Mouse (Mus musculus): Measurements from ENCODE around the gene Man1c1. TPM values are rescaled to one million over a fixed set of nuclear protein-coding genes. Genes with fewer than 3 reads are reported as not detected.
A peak's percentile ranks its signal among the peaks of the same experiment; 100 is the strongest.

The Man1c1 gene
- polyA plus RNA-seq, 1 experiment from 2014 or later, result 2.8 TPM

GRCm38 (mm10) chr4:134641711-134642516 lies 62.2 kb downstream of the Man1c1 start:
- Histone ChIP-seq H3K36me3 (no peaks in the 10 kb centered on the region), H3K27ac (replicated peaks) (no peak overlapping the region), H3K4me1 (peaks cover 18% of the 10 kb centered on the region; the same call in 1 of the 2 replicates), H3K4me3 (no peak overlapping the region), H3K9me3 (replicated peaks) (no peaks in the 10 kb centered on the region), H3K27me3 (ENCODE audit: low read depth, poor library complexity, severe bottlenecking) (no peaks in the 10 kb centered on the region)
- 88% methylated on average over 30 of the region's 30 CpGs for WGBS
- no peak for DNase-seq (ENCODE audit: low spot score)

- Histone ChIP-seq H3K4me3 (no peak overlapping the region), H3K9me3 (replicated peaks) (no peaks in the 10 kb centered on the region), H3K27me3 (ENCODE audit: low read depth, poor library complexity, severe bottlenecking) (no peaks in the 10 kb centered on the region; the same call in 1 of the 2 replicates), H3K27ac (replicated peaks) (no peak overlapping the region), H3K36me3 (no peaks in the 10 kb centered on the region), H3K4me1 (peaks cover 37% of the 10 kb centered on the region)
- WGBS, result 91% methylated on average over 7 of the region's 7 CpGs
- no peak for DNase-seq (ENCODE audit: low spot score)
Observed at GRCm38 (mm10) chr4:134639325-134639724, 64.8 kb downstream of the Man1c1 start.

- Histone ChIP-seq H3K27ac (replicated peaks) (no peak overlapping the region), H3K4me3 (no peak overlapping the region), H3K4me1 (peaks cover 49% of the 10 kb centered on the region), H3K9me3 (replicated peaks) (no peaks in the 10 kb centered on the region), H3K36me3 (no peaks in the 10 kb centered on the region), H3K27me3 (ENCODE audit: low read depth, poor library complexity, severe bottlenecking) (no peaks in the 10 kb centered on the region; the same call in 1 of the 2 replicates)
- 83% methylated on average over 5 of the region's 5 CpGs for WGBS
- DNase-seq (ENCODE audit: low spot score), result no peak
Observed at GRCm38 (mm10) chr4:134638111-134638550, 66.0 kb downstream of the Man1c1 start.

GRCm38 (mm10) chr4:134636406-134636805 lies 67.7 kb downstream of the Man1c1 start:
- 77% methylated on average over 8 of the region's 8 CpGs for WGBS

GRCm38 (mm10) chr4:134634001-134634400 lies 70.1 kb downstream of the Man1c1 start:
- H3K4me3 ChIP-seq, result no peak overlapping the region
- no peaks in the 10 kb centered on the region for H3K9me3 ChIP-seq (replicated peaks)
- peaks cover 68% of the 10 kb centered on the region for H3K4me1 ChIP-seq
- no peaks in the 10 kb centered on the region for H3K36me3 ChIP-seq
- WGBS, result 83% methylated on average over 13 of the region's 13 CpGs
- no peaks in the 10 kb centered on the region; the same call in 1 of the 2 replicates for H3K27me3 ChIP-seq (ENCODE audit: low read depth, poor library complexity, severe bottlenecking)
- no peak for DNase-seq (ENCODE audit: low spot score)
- peak overlapping the region; percentile 87 for H3K27ac ChIP-seq (replicated peaks)

More at GRCm38 (mm10) chr4:134636406-134636805, 67.7 kb downstream of the Man1c1 start:
- no peaks in the 10 kb centered on the region for H3K36me3 ChIP-seq
- no peak overlapping the region for H3K4me3 ChIP-seq
- H3K27ac ChIP-seq (replicated peaks), result 0 out of 2 replicates have a peak overlapping the region, but pooled peaks have one; percentile 53
- no peaks in the 10 kb centered on the region for H3K9me3 ChIP-seq (replicated peaks)
- no peaks in the 10 kb centered on the region; the same call in 1 of the 2 replicates for H3K27me3 ChIP-seq (ENCODE audit: low read depth, poor library complexity, severe bottlenecking)
- H3K4me1 ChIP-seq, result peaks cover 56% of the 10 kb centered on the region
- DNase-seq (ENCODE audit: low spot score), result no peak

- Histone ChIP-seq H3K36me3 (no peaks in the 10 kb centered on the region), H3K9me3 (replicated peaks) (no peaks in the 10 kb centered on the region), H3K27me3 (ENCODE audit: low read depth, poor library complexity, severe bottlenecking) (no peaks in the 10 kb centered on the region; the same call in 1 of the 2 replicates), H3K4me1 (peaks cover 81% of the 10 kb centered on the region), H3K27ac (replicated peaks) (peak overlapping the region; percentile 87), H3K4me3 (peak overlapping the region; percentile 2; the same call in 1 of the 2 replicates)
- 36% methylated on average over 13 of the region's 13 CpGs for WGBS
- DNase-seq (ENCODE audit: low spot score), result peak; percentile 52
Observed at GRCm38 (mm10) chr4:134632131-134632711, 71.9 kb downstream of the Man1c1 start.

- Histone ChIP-seq H3K27ac (replicated peaks) (peak overlapping the region; percentile 87), H3K4me3 (peak overlapping the region; percentile 2; the same call in 1 of the 2 replicates), H3K36me3 (no peaks in the 10 kb centered on the region), H3K9me3 (replicated peaks) (no peaks in the 10 kb centered on the region), H3K27me3 (ENCODE audit: low read depth, poor library complexity, severe bottlenecking) (no peaks in the 10 kb centered on the region; the same call in 1 of the 2 replicates), H3K4me1 (peaks cover 75% of the 10 kb centered on the region)
- DNase-seq (ENCODE audit: low spot score), result peak; percentile 60
- 49% methylated on average over 14 of the region's 14 CpGs for WGBS
Observed at GRCm38 (mm10) chr4:134631471-134632130, 72.5 kb downstream of the Man1c1 start.

- Histone ChIP-seq H3K27me3 (ENCODE audit: low read depth, poor library complexity, severe bottlenecking) (no peaks in the 10 kb centered on the region), H3K4me3 (no peak overlapping the region), H3K9me3 (replicated peaks) (no peaks in the 10 kb centered on the region), H3K36me3 (no peaks in the 10 kb centered on the region), H3K27ac (replicated peaks) (0 out of 2 replicates have a peak overlapping the region, but pooled peaks have one; percentile 55), H3K4me1 (peaks cover 56% of the 10 kb centered on the region)
- 85% methylated on average over 10 of the region's 10 CpGs for WGBS
- no peak for DNase-seq (ENCODE audit: low spot score)
Observed at GRCm38 (mm10) chr4:134628575-134629384, 75.3 kb downstream of the Man1c1 start.

- WGBS, result 82% methylated on average over 7 of the region's 7 CpGs
- DNase-seq (ENCODE audit: low spot score), result no peak
- Histone ChIP-seq H3K4me3 (no peak overlapping the region), H3K36me3 (no peaks in the 10 kb centered on the region), H3K4me1 (peaks cover 49% of the 10 kb centered on the region), H3K27ac (replicated peaks) (0 out of 2 replicates have a peak overlapping the region, but pooled peaks have one; percentile 33), H3K9me3 (replicated peaks) (no peaks in the 10 kb centered on the region), H3K27me3 (ENCODE audit: low read depth, poor library complexity, severe bottlenecking) (no peaks in the 10 kb centered on the region)
Observed at GRCm38 (mm10) chr4:134628058-134628457, 76.0 kb downstream of the Man1c1 start.

GRCm38 (mm10) chr4:134626883-134627282 lies 77.2 kb downstream of the Man1c1 start:
- Histone ChIP-seq H3K4me3 (no peak overlapping the region), H3K36me3 (no peaks in the 10 kb centered on the region), H3K9me3 (replicated peaks) (no peaks in the 10 kb centered on the region), H3K27ac (replicated peaks) (peak overlapping the region; percentile 57), H3K27me3 (ENCODE audit: low read depth, poor library complexity, severe bottlenecking) (no peaks in the 10 kb centered on the region), H3K4me1 (peaks cover 37% of the 10 kb centered on the region)
- WGBS, result 85% methylated on average over 2 of the region's 2 CpGs
- no peak for DNase-seq (ENCODE audit: low spot score)

- no peak for DNase-seq (ENCODE audit: low spot score)
- 91% methylated on average over 4 of the region's 4 CpGs for WGBS
- Histone ChIP-seq H3K9me3 (replicated peaks) (no peaks in the 10 kb centered on the region), H3K27ac (replicated peaks) (peak overlapping the region; percentile 57; the same call in 1 of the 2 replicates), H3K27me3 (ENCODE audit: low read depth, poor library complexity, severe bottlenecking) (no peaks in the 10 kb centered on the region), H3K36me3 (no peaks in the 10 kb centered on the region), H3K4me1 (peaks cover 32% of the 10 kb centered on the region), H3K4me3 (no peak overlapping the region)
Observed at GRCm38 (mm10) chr4:134626350-134626749, 77.7 kb downstream of the Man1c1 start.
